Mouse (Mus musculus) CD4-positive naive resting alpha-beta T cell, adult 57 days (primary cell): Measurements from ENCODE around the gene Tmem38a. TPM values are rescaled to one million over a fixed set of nuclear protein-coding genes. Genes with fewer than 3 reads are reported as not detected.

Experiments
- total RNA-seq: library from RNA; stranded (reverse); gene quantifications from one replicate; pipeline ENCODE4 v1.2.4, GENCODE M21; 2023

The Tmem38a gene
- 3.2 TPM for total RNA-seq

GRCm38 (mm10) chr8:72571611-72572473, at the start of gene Tmem38a:
Gene Tmem38a (plus strand): TSS chr8:72572055.

GRCm38 (mm10) chr8:72547802-72548643, 23.8 kb upstream of the Tmem38a start, which contains the start of gene Med26:
Gene Med26 (minus strand): TSS chr8:72548270.

GRCm38 (mm10) chr8:72570633-72571610, 933 bp upstream of the Tmem38a start, which contains the start of gene Smim7:
Gene Smim7 (minus strand): TSS chr8:72571088.

Other genes with a start within 250 kb of the Tmem38a start
- gene Eps15l1, start 150.6 kb upstream of the Tmem38a start, total RNA-seq: 107 TPM
- gene Calr3, start 128.2 kb upstream of the Tmem38a start, total RNA-seq: not detected
- 4.3 TPM for gene 1700030K09Rik, start 128.2 kb upstream of the Tmem38a start, total RNA-seq
- 109 TPM for gene Cherp, start 96.8 kb upstream of the Tmem38a start, total RNA-seq
- gene Slc35e1, start 79.4 kb upstream of the Tmem38a start, total RNA-seq: 61.5 TPM
- 21.0 TPM for gene Med26, start 23.8 kb upstream of the Tmem38a start, total RNA-seq
- gene Smim7, start 967 bp upstream of the Tmem38a start, total RNA-seq: 121 TPM
- 0.09 TPM for gene Nwd1, start 74.7 kb downstream of the Tmem38a start, total RNA-seq
- 136 TPM for gene Sin3b, start 151.2 kb downstream of the Tmem38a start, total RNA-seq
- gene F2rl3, start 189.8 kb downstream of the Tmem38a start, total RNA-seq: 5.0 TPM